Mouse (Mus musculus) ZHBTc4 (cell line): ENCODE measurements around the gene Fbxw2.
"Not testable (repeated sequence)": the region's sequence is repeated elsewhere in the genome, so short reads cannot be mapped to it uniquely, and the experiment has no call there.

Source experiments
- DNase-seq: peaks from one replicate; pipeline ENCODE4 v3.0.0-alpha.2; 2011; ENCODE audit warnings: low read depth, low spot score

The Fbxw2 gene

DNA sequence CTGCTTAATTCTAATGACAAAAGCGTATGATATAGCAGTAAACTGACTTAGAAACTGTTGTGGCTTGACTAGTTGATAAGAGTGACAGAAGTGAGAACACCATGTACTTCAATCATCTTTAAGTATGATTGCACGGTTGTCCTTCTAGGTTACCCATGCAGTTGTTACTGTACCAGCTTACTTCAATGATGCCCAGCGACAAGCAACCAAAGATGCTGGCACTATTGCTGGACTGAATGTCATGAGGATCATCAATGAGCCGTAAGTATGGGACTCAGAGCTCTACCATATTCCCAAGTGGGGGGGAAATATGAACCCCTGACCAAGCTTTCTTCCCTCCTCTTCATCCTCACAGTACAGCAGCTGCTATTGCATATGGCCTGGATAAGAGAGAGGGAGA lies 52.4 kb downstream of the Fbxw2 start:
- no peak for DNase-seq

GRCm38 (mm10) chr2:34772252-34773235 lies 53.6 kb downstream of the Fbxw2 start:
- peak; percentile 63 for DNase-seq

DNA sequence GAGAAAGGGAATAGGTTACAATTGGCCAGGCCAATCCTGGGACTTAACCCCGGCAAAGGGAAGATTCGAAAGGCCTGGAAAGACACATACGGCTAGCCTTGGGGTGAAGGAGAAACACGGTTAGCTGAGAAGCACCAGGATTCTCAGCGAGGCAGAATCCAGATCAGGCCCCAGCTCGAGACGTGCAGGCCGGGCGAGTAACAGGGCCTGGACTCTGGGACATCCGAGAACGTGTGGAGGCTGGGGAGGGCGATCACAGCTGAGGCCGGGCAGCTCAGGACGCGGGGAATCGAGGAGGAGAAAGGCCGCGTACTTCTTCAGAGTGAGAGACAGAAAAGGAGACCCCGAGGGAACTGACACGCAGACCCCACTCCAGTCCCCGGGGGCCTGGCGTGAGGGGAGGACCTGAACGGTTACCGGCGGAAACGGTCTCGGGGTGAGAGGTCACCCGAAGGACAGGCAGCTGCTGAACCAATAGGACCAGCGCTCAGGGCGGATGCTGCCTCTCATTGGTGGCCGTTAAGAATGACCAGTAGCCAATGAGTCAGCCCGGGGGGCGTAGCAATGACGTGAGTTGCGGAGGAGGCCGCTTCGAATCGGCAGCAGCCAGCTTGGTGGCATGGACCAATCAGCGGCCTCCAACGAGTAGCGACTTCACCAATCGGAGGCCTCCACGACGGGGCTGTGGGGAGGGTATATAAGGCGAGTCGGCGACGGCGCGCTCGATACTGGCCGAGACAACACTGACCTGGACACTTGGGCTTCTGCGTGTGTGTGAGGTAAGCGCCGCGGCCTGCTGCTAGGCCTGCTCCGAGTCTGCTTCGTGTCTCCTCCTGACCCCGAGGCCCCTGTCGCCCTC lies 54.5 kb downstream of the Fbxw2 start, which contains the start of gene Hspa5:
Gene Hspa5 (plus strand): TSS at position 603 of the 859 bp plus-strand sequence.
- peak; percentile 100 for DNase-seq

DNA sequence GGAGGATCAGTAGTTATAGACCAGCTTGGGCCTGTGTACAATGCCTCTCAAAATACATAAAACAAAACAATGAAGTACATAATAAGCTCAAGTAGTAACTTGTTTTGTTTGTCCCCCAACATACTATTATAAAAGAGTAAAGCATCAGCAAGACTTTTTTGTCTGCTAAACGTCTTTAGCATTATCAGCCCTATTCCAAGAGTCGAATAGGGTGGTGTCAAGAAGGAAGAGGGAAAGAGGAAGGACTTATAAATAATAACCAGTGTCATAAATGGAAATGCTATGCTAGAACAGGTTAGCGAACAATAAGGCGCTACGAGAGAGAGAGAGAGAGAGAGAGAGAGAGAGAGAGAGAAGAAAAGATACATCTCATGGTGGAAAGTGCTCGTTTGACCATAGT lies 55.2 kb downstream of the Fbxw2 start:
- no peak for DNase-seq

DNA sequence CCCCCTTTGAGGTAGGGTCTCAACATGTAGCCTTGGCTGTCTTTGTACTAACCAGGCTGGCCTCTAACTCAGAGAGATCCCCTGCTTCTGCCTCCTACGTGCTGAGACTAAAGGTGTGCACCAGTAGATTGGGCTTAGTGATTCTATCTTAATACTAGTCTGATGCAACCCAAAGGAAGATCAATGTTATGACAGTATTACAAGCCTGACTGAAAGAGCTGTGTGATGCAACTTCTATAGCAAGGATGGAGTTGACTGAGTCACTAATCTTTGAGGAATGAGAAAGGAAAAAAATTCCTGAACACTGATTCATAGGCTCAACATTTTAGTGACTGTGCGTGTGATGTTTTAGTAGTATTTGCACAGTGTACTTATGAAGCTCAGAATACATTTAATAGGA lies 56.1 kb downstream of the Fbxw2 start:
- DNase-seq: no peak

- DNase-seq: peak; percentile 57
Observed at GRCm38 (mm10) chr2:34764801-34765200, 61.3 kb downstream of the Fbxw2 start.

- DNase-seq: no peak
Observed at GRCm38 (mm10) chr2:34762872-34763271, 63.2 kb downstream of the Fbxw2 start.

GRCm38 (mm10) chr2:34762174-34762573 lies 63.9 kb downstream of the Fbxw2 start:
- DNase-seq: no peak

GRCm38 (mm10) chr2:34761272-34761671 lies 64.8 kb downstream of the Fbxw2 start:
- not testable (repeated sequence) for DNase-seq

DNA sequence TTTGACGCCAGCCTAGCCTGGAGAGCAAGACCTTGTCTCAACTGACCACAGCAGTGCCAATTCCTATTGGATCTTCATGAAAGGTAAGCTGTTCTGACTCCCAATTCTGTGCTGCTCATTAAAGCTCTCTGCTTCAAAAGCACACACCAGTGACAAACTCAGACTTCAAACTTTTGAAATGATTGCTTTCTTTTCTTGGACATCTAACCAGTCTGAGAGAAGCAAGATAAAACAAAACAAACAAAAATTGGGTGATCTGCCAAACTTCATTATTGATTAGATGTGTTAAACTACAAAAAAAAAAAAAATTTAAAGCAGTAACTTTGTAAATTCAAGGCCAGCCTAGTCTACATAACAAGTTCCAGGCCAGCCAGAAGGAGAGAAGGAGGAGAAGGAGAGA lies 68.8 kb downstream of the Fbxw2 start:
- no peak for DNase-seq

- DNase-seq: peak; percentile 57
Observed at GRCm38 (mm10) chr2:34754551-34755358, 71.4 kb downstream of the Fbxw2 start, which contains the start of gene Gapvd1. Gene Gapvd1, minus strand, starts transcription at chr2:34755232.
